Mouse (Mus musculus): ENCODE data around the gene Snf8. TPM values are rescaled to one million over a fixed set of nuclear protein-coding genes. Genes with fewer than 3 reads are reported as not detected.
A peak's percentile ranks its signal among the peaks of the same experiment; 100 is the strongest.

The Snf8 gene
- polyA plus RNA-seq, 1 experiment: 155 TPM

DNA sequence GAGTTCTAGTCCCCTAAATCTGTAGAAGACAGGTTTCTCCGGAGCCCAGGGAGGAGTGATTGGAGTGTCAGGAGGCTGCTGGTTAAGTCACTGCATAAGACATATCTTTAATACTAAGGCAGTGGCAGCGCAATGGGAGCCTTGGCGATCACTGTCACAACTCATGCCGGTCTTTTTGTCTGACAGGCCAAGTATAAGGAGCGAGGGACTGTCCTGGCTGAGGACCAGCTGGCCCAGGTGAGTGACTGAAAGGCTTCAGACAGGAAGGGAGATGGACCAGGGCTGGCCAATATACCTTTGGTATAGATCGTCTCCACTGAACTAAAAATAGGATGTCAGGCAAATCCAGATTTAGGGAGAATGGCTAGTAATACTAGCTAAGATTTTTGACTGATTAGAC is 448 bp downstream of the Snf8 start:
- Histone ChIP-seq H3K4me3 (replicated peaks; ENCODE audit: control insufficient read depth, low read depth, low read length) (peak overlapping the region; percentile 97), H3K4me1 (ENCODE audit: control insufficient read depth, insufficient read depth, low read length) (peaks cover 3% of the 10 kb centered on the region), H3K27ac (ENCODE audit: control insufficient read depth, insufficient read depth, low read depth, low read length, poor library complexity) (no peak overlapping the region)
- TF ChIP-seq CTCF (IDR thresholded peaks at IDR 0.05; ENCODE audit: control insufficient read depth, insufficient read depth, low read length) (no peak), POLR2A (IDR thresholded peaks at IDR 0.05; ENCODE audit: borderline replicate concordance, control insufficient read depth, low read depth, low read length) (no peak)
- WGBS: 9% methylated on average over 6 of the region's 6 CpGs

DNA sequence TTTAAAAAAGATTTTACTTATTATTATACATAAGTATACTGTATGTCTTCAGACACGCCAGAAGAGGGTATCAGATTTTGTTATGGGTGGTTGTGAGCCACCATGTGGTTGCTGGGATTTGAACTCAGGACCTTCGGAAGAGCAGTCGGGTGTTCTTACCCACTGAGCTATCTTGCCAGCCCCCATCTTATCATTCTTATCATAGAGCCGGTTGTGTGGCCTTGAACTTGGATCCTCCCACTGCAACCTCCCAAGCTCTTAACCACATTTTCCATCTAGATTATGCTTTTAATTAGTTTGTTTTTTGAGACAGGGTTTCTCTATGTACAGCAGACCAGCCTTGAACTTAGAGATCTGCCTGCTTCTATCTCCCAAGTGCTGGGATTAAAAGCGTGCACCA is 2.8 kb downstream of the Snf8 start:
- H3K27ac ChIP-seq (ENCODE audit: control insufficient read depth, insufficient read depth, low read depth, low read length, poor library complexity): no peak overlapping the region
- TF ChIP-seq CTCF (IDR thresholded peaks at IDR 0.05; ENCODE audit: control insufficient read depth, insufficient read depth, low read length): no peak
- TF ChIP-seq POLR2A (IDR thresholded peaks at IDR 0.05; ENCODE audit: borderline replicate concordance, control insufficient read depth, low read depth, low read length): no peak
- H3K4me3 ChIP-seq (replicated peaks; ENCODE audit: control insufficient read depth, low read depth, low read length): no peak overlapping the region
- peaks cover 3% of the 10 kb centered on the region for H3K4me1 ChIP-seq (ENCODE audit: control insufficient read depth, insufficient read depth, low read length)
- WGBS: 74% methylated on average over 5 of the region's 5 CpGs

DNA sequence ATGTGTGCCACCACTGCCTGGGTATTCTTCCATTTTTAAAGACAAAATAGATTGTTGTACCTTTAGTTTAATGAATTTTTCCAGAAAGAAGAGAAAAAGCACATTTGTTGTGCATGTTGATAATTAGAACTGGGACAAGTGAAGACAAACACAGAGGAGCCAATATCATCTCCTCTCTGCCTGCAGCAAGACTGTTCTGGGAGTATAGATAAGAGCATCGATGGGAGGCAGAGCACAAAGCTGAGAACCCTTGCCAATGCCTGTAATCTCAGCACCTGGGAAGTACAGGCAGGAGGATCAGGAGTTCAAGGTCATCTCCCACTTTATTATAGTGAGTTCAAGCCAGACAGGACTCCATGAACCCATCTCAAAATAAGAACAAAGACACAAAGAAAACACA is 3.9 kb downstream of the Snf8 start:
- WGBS: 50% methylated on average over 1 of the region's 1 CpGs
- peaks cover 3% of the 10 kb centered on the region for H3K4me1 ChIP-seq (ENCODE audit: control insufficient read depth, insufficient read depth, low read length)
- no peak for TF ChIP-seq CTCF (IDR thresholded peaks at IDR 0.05; ENCODE audit: control insufficient read depth, insufficient read depth, low read length)
- no peak for TF ChIP-seq POLR2A (IDR thresholded peaks at IDR 0.05; ENCODE audit: borderline replicate concordance, control insufficient read depth, low read depth, low read length)
- H3K4me3 ChIP-seq (replicated peaks; ENCODE audit: control insufficient read depth, low read depth, low read length): no peak overlapping the region
- no peak overlapping the region for H3K27ac ChIP-seq (ENCODE audit: control insufficient read depth, insufficient read depth, low read depth, low read length, poor library complexity)

DNA sequence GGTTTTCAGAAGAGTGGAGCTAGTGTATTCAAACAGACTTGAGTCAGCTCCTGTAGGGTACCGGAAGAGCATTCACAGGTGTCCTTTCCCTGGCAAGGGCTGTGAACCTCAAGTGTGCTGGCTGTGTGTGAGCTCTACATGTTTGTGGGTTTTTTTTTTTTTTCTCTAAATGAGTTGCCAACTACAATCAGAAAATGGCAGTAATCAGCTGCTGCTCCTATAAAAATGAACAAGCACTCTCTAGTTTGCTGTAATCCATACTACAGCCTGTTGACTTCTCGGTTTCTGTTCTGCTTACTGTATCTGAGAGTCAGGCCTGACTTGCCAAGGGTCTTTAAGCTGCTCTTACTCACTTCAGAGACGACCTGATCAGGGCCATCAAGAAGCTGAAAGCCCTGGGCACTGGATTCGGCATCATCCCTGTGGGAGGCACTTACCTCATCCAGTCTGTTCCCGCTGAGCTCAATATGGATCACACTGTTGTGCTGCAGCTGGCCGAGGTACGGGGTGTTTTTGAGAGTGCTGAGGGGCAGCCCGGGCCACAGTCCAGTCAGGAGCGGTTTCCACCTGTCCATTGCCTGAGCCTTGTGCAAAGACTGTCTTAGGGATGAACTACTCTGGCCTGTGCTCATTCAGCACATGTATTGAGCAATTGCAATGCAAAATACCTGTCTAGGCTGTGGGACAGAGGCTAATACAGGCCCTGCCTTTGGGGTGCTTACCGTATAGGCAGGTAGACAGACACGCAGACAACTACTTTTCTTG is 10.3 kb downstream of the Snf8 start:
- 86% methylated on average over 11 of the region's 11 CpGs for WGBS
- TF ChIP-seq POLR2A (IDR thresholded peaks at IDR 0.05; ENCODE audit: borderline replicate concordance, control insufficient read depth, low read depth, low read length): no peak
- TF ChIP-seq CTCF (IDR thresholded peaks at IDR 0.05; ENCODE audit: control insufficient read depth, insufficient read depth, low read length): no peak
- Histone ChIP-seq H3K27ac (ENCODE audit: control insufficient read depth, insufficient read depth, low read depth, low read length, poor library complexity) (no peak overlapping the region), H3K4me1 (ENCODE audit: control insufficient read depth, insufficient read depth, low read length) (no peaks in the 10 kb centered on the region; the same call in 1 of the 2 replicates), H3K4me3 (replicated peaks; ENCODE audit: control insufficient read depth, low read depth, low read length) (no peak overlapping the region)

DNA sequence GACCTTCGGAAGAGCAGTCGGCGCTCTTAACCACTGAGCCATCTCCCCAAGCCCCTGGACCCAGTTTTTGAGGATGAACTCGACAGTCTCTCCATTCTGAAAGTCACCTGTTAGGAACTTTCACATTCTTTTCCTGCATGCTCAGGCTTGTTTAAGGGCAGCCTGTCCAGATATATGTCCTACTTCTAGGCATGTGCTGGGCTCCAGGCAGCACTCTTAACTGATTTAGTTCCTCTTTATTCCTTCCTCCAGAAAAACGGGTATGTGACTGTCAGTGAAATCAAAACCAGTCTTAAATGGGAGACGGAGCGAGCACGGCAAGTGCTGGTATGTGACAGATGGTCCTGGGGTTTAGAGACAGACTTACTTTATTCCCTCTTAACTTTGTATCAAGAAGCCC is 11.3 kb downstream of the Snf8 start:
- TF ChIP-seq CTCF (IDR thresholded peaks at IDR 0.05; ENCODE audit: control insufficient read depth, insufficient read depth, low read length): no peak
- TF ChIP-seq POLR2A (IDR thresholded peaks at IDR 0.05; ENCODE audit: borderline replicate concordance, control insufficient read depth, low read depth, low read length): no peak
- 78% methylated on average over 8 of the region's 8 CpGs for WGBS
- Histone ChIP-seq H3K4me1 (ENCODE audit: control insufficient read depth, insufficient read depth, low read length) (no peaks in the 10 kb centered on the region; the same call in 1 of the 2 replicates), H3K4me3 (replicated peaks; ENCODE audit: control insufficient read depth, low read depth, low read length) (no peak overlapping the region), H3K27ac (ENCODE audit: control insufficient read depth, insufficient read depth, low read depth, low read length, poor library complexity) (no peak overlapping the region)

DNA sequence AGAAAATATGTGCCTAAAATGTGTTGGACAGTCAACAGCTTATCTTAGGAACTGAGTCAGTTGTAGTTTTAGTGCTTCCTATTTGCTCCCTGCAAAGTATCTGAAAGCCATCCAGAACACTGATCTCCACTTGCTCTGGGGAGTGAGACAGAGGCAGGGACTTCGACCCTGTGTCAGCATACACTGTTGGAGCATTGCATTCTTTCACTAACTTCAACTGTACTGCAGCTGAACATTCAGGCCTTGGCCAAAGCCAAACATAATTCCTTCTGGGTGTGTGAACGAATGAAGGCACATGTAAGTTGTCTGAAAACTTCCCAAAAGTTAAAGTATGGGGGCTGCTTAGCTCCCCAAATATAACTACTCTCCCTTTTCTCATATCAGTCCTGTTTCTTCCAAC is 12.1 kb downstream of the Snf8 start:
- H3K27ac ChIP-seq (ENCODE audit: control insufficient read depth, insufficient read depth, low read depth, low read length, poor library complexity): no peak overlapping the region
- 73% methylated on average over 2 of the region's 2 CpGs for WGBS
- no peaks in the 10 kb centered on the region; the same call in 1 of the 2 replicates for H3K4me1 ChIP-seq (ENCODE audit: control insufficient read depth, insufficient read depth, low read length)
- no peak overlapping the region for H3K4me3 ChIP-seq (replicated peaks; ENCODE audit: control insufficient read depth, low read depth, low read length)
- TF ChIP-seq CTCF (IDR thresholded peaks at IDR 0.05; ENCODE audit: control insufficient read depth, insufficient read depth, low read length) (no peak), POLR2A (IDR thresholded peaks at IDR 0.05; ENCODE audit: borderline replicate concordance, control insufficient read depth, low read depth, low read length) (no peak)

DNA sequence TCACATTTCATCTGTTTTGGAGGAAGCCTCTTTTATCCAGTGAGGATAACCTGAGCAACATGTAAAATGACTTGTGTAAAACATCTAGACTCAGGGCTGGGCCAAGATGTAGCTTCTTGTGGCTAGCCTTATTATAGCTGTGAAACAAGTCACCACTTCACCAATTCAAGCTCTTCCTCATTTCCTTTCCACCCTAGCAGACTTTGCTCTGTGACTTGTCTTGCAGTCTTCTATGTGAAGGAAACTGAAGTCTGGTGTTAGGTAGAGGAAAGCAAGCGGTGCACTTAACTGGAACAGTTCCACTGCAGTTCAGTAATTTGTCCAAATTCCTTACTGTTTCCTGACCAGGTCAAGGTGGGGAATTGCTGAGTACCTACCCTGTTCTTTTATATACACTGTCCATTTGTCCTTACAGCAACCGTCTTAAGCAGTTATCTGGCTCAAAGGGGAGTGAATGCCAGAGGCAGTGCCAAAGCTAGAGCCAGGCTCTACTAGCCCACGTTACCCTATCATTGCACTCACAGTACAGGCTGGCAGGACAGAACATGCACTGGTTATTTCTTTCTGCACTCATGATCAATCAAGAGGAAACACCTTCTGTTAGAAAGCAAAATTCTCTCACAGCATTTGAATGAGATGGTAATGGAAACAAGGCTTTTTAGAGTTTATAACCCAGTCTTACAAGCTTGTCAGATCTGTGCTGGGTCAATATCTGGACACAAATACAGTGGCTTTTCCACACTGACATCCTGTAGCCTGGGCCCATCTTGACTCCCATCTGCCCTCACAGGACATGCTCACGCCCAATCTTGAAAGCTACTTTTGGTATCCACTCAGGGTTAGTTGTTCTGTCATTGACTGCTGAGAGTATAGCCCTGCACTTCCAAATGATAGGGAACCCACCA is 13.0 kb downstream of the Snf8 start:
- H3K27ac ChIP-seq (ENCODE audit: control insufficient read depth, insufficient read depth, low read depth, low read length, poor library complexity): no peak overlapping the region

DNA sequence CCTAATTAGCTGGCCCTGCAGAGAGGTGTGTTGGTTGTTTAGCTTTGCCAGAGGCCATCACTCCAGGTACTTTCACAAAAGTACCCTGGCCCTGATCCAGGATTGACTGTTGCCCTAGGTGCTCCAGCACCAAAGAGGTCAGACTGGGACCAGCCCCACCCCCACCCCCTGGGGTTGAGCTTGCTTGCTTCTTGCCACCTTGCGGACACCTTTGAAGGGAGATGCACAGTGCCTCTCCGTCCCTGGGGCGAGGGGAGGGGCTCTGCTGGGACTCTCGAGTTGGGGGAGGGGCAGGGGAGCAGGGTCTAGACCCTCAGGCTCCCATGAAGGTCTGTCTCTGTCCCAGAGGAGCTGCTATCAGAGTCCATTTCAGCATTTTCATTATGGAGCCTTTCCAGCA is 15.3 kb downstream of the Snf8 start:
- no peaks in the 10 kb centered on the region; the same call in 1 of the 2 replicates for H3K4me1 ChIP-seq (ENCODE audit: control insufficient read depth, insufficient read depth, low read length)
- no peak overlapping the region for H3K4me3 ChIP-seq (replicated peaks; ENCODE audit: control insufficient read depth, low read depth, low read length)
- no peak overlapping the region for H3K27ac ChIP-seq (ENCODE audit: control insufficient read depth, insufficient read depth, low read depth, low read length, poor library complexity)
- 80% methylated on average over 4 of the region's 4 CpGs for WGBS
- TF ChIP-seq POLR2A (IDR thresholded peaks at IDR 0.05; ENCODE audit: borderline replicate concordance, control insufficient read depth, low read depth, low read length): no peak
- no peak for TF ChIP-seq CTCF (IDR thresholded peaks at IDR 0.05; ENCODE audit: control insufficient read depth, insufficient read depth, low read length)

More for the DNA sequence above, 13.0 kb downstream of the Snf8 start:
- 75% methylated on average over 4 of the region's 4 CpGs for WGBS
- no peaks in the 10 kb centered on the region; the same call in 1 of the 2 replicates for H3K4me1 ChIP-seq (ENCODE audit: control insufficient read depth, insufficient read depth, low read length)
- H3K4me3 ChIP-seq (replicated peaks; ENCODE audit: control insufficient read depth, low read depth, low read length): no peak overlapping the region
- no peak for TF ChIP-seq POLR2A (IDR thresholded peaks at IDR 0.05; ENCODE audit: borderline replicate concordance, control insufficient read depth, low read depth, low read length)
- TF ChIP-seq CTCF (IDR thresholded peaks at IDR 0.05; ENCODE audit: control insufficient read depth, insufficient read depth, low read length): no peak
